Mouse (Mus musculus): ENCODE data around the gene Ccdc24.

GRCm38 (mm10) chr4:117917402-117917801 is 45.0 kb upstream of the Ccdc24 start:
- TF ChIP-seq POLR2A (IDR thresholded peaks at IDR 0.05; ENCODE audit: low read depth, low read length) (no peak), CTCF (IDR thresholded peaks at IDR 0.05; ENCODE audit: extremely low read depth, insufficient read depth, insufficient read length, insufficient replicate concordance) (no peak)

Data from spleen, adult 2 months (tissue).